In the genomic region with DNA sequence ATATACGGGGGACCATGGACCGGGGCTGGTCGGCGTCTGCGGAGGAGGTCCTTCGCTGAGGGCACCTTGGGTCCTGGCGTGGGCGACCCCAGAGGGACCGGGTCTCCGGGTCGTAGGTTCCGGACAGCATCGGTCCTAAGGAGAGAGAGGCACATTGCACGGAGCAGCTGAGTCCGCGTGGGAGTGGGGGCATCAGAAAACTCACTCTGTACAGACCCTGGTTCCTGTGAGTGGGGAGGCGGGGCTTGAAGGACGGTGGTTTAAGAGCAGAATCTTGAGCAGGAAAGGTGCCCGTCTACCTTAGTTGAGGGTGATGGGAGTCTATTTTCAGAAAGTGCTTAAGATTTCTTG, we compare ENCODE assay signal across 8 mouse cellular contexts. TPM values are rescaled to one million over a fixed set of nuclear protein-coding genes. Genes with fewer than 3 reads are reported as not detected.
DNase-seq lines count a peak whose midpoint lies in the region; ATAC-seq lines count a peak whose summit lies in the region.

No protein-coding gene starts in this region.

- whole genome bisulfite sequencing in midbrain, embryonic 12.5 days = 1% methylated on average over 19 of the region's 19 CpGs

- H3K27me3 ChIP-seq in midbrain, embryonic 12.5 days = no peaks in the 10 kb centered on the region

- no peaks in the 10 kb centered on the region for H3K9me3 ChIP-seq in midbrain, embryonic 12.5 days

- peaks cover 46% of the 10 kb centered on the region for H3K36me3 ChIP-seq in midbrain, embryonic 12.5 days

- H3K4me3 ChIP-seq in midbrain, embryonic 12.5 days = peak overlapping the region; percentile 95

- ATAC-seq in cerebellum, adult (ENCODE audit: insufficient number of reproducible peaks, low FRiP score, low TSS enrichment) = peak; percentile 39; the same call in 1 of the 2 replicates
- ATAC-seq in midbrain, embryonic 12.5 days (ENCODE audit: low FRiP score, low read depth) = no peak; the same call in 1 of the 2 replicates

- no peak for DNase-seq in cerebellum, postnatal 36 days
- peak; percentile 28 for DNase-seq in thymus, postnatal 0 days (ENCODE audit: low spot score)
- DNase-seq in thymus, postnatal 25 days = no peak
- peak; percentile 70 for DNase-seq in induced T-regulatory cell, adult 2 months (ENCODE audit: low read depth)
- DNase-seq in thymus, postnatal 10 days (ENCODE audit: low spot score in 2 of 2) = no peak
- DNase-seq in ovary, adult 18-20 months (ENCODE audit: low spot score) = no peak

- peaks cover 27% of the 10 kb centered on the region for H3K4me1 ChIP-seq in midbrain, embryonic 12.5 days

- H3K27ac ChIP-seq in midbrain, embryonic 12.5 days (replicated peaks) = peak overlapping the region; percentile 95

- peak overlapping the region; percentile 95 for H3K9ac ChIP-seq in midbrain, embryonic 12.5 days (replicated peaks)

- H3K4me2 ChIP-seq in midbrain, embryonic 12.5 days (replicated peaks) = peak overlapping the region; percentile 77

RNA-seq across cellular contexts. Expression of a gene that starts 0.3 kb away (rescaled TPM):
- 27.0 and 35.6 TPM in 2 replicates for polyA plus RNA-seq in thymus, postnatal 0 days (2015; fragmentation: Nextera tagmentation; extraction: Ambion mirVana)
- 98.0 and 98.4 TPM in 2 replicates for polyA plus RNA-seq in midbrain, embryonic 12.5 days (2016; fragmentation: Nextera tagmentation; extraction: Ambion mirVana)

RNA-seq across cellular contexts. Expression of a gene that starts 0.8 kb away (rescaled TPM):
- 24.2 and 31.3 TPM in 2 replicates for polyA plus RNA-seq in thymus, postnatal 0 days (2015; fragmentation: Nextera tagmentation; extraction: Ambion mirVana)
- polyA plus RNA-seq in midbrain, embryonic 12.5 days (2016; fragmentation: Nextera tagmentation; extraction: Ambion mirVana) = 23.1 and 27.8 TPM in 2 replicates

RNA-seq across cellular contexts. Expression of a gene that starts 28.8 kb away (rescaled TPM):
- polyA plus RNA-seq in thymus, postnatal 0 days (2015; fragmentation: Nextera tagmentation; extraction: Ambion mirVana) = 13.0 and 16.2 TPM in 2 replicates
- polyA plus RNA-seq in midbrain, embryonic 12.5 days (2016; fragmentation: Nextera tagmentation; extraction: Ambion mirVana) = 26.6 and 31.6 TPM in 2 replicates

RNA-seq across cellular contexts. Expression of a gene that starts 48.0 kb away (rescaled TPM):
- polyA plus RNA-seq in thymus, postnatal 0 days (2015; fragmentation: Nextera tagmentation; extraction: Ambion mirVana) = 58.0 and 64.2 TPM in 2 replicates
- polyA plus RNA-seq in midbrain, embryonic 12.5 days (2016; fragmentation: Nextera tagmentation; extraction: Ambion mirVana) = 36.0 and 36.4 TPM in 2 replicates

Comparison
In these comparisons a context has a peak if more than half of its experiments do, and no peak if none do; other contexts are left out.
1. DNase-seq: peak in thymus, postnatal 0 days (single experiment) and induced T-regulatory cell, adult 2 months (single experiment); none in cerebellum, postnatal 36 days (0 of 2), thymus, postnatal 25 days (single experiment), thymus, postnatal 10 days (0 of 2) and ovary, adult 18-20 months (single experiment).